Mouse (Mus musculus) left cerebral cortex, postnatal 4 days (tissue): ENCODE results near the gene Teddm3. TPM values are rescaled to one million over a fixed set of nuclear protein-coding genes. Genes with fewer than 3 reads are reported as not detected.
A peak's percentile ranks its signal among the peaks of the same experiment; 100 is the strongest.
"Not testable (repeated sequence)": the region's sequence is repeated elsewhere in the genome, so short reads cannot be mapped to it uniquely, and the experiment has no call there.

ENCODE experiments used
- DNase-seq: peaks from one replicate; pipeline ENCODE4 v3.0.0-alpha.2; 2022
- intact Hi-C: fragments of 180-260 bp; cut with DNase I; formaldehyde crosslinking; loops from one replicate; pipeline ENCODE4 v1.15.1; 2025
- total RNA-seq, 2 experiments: library from RNA; stranded (reverse); gene quantifications; 2 replicates each; pipeline ENCODE4 v1.2.3; 2021

Teddm3 gene
- under 1 TPM in 1 of 2 experiments, not detected in 1; 0.44 TPM for total RNA-seq

GRCm38 (mm10) chr16:21153900-21154299 is at the start of gene Teddm3:
Gene Teddm3 (minus strand): TSS chr16:21154000.
- intact Hi-C loops, DNase-seq: not testable (repeated sequence)

- intact Hi-C loops = loop anchor here (5.0 kb wide), 1 partner anchor 210 kb away; no protein-coding TSS in a partner anchor
- no peak for DNase-seq
Observed at GRCm38 (mm10) chr16:21202731-21203130, 48.9 kb upstream of the Teddm3 start.

- no peak for DNase-seq
- intact Hi-C loops = no loop called here
Observed at GRCm38 (mm10) chr16:21199426-21199825, 45.6 kb upstream of the Teddm3 start.

GRCm38 (mm10) chr16:21198529-21198928 is 44.7 kb upstream of the Teddm3 start:
- peak; percentile 44 for DNase-seq
- intact Hi-C loops = no loop called here

GRCm38 (mm10) chr16:21198006-21198405 is 44.2 kb upstream of the Teddm3 start:
- intact Hi-C loops = no loop called here

GRCm38 (mm10) chr16:21197542-21197941 is 43.7 kb upstream of the Teddm3 start:
- intact Hi-C loops = no loop called here
- no peak for DNase-seq

More at GRCm38 (mm10) chr16:21198006-21198405, 44.2 kb upstream of the Teddm3 start:
- no peak for DNase-seq

- DNase-seq = no peak
- intact Hi-C loops = no loop called here
Observed at GRCm38 (mm10) chr16:21196576-21196975, 42.8 kb upstream of the Teddm3 start.

- intact Hi-C loops = no loop called here
- DNase-seq = no peak
Observed at GRCm38 (mm10) chr16:21195260-21195866, 41.6 kb upstream of the Teddm3 start.

- intact Hi-C loops = loop anchor here (5.0 kb wide), 1 partner anchor 477 kb away; the partner anchor contains the start of genes Clcn2 and Polr2h
Observed at GRCm38 (mm10) chr16:21194182-21194581, 40.4 kb upstream of the Teddm3 start.

GRCm38 (mm10) chr16:21192509-21193354 is 38.9 kb upstream of the Teddm3 start:
- DNase-seq = no peak
- intact Hi-C loops = loop anchor here (5.0 kb wide), 1 partner anchor 475 kb away; the partner anchor contains the start of genes Clcn2 and Polr2h

More at GRCm38 (mm10) chr16:21194182-21194581, 40.4 kb upstream of the Teddm3 start:
- DNase-seq = no peak

- intact Hi-C loops = loop anchor here (5.0 kb wide), 1 partner anchor 474 kb away; the partner anchor contains the start of genes Clcn2 and Polr2h
- DNase-seq = no peak
Observed at GRCm38 (mm10) chr16:21191569-21191968, 37.8 kb upstream of the Teddm3 start.

GRCm38 (mm10) chr16:21188345-21188744 is 34.5 kb upstream of the Teddm3 start:
- intact Hi-C loops = no loop called here
- no peak for DNase-seq

- DNase-seq = no peak
- intact Hi-C loops = no loop called here
Observed at GRCm38 (mm10) chr16:21187568-21187967, 33.8 kb upstream of the Teddm3 start.

- intact Hi-C loops = no loop called here
- no peak for DNase-seq
Observed at GRCm38 (mm10) chr16:21184697-21185096, 30.9 kb upstream of the Teddm3 start.

- DNase-seq = no peak
- intact Hi-C loops = no loop called here
Observed at GRCm38 (mm10) chr16:21182108-21182507, 28.3 kb upstream of the Teddm3 start.

- DNase-seq = no peak
- intact Hi-C loops = no loop called here
Observed at GRCm38 (mm10) chr16:21175236-21175635, 21.4 kb upstream of the Teddm3 start.

GRCm38 (mm10) chr16:21168730-21169129 is 14.9 kb upstream of the Teddm3 start:
- intact Hi-C loops = no loop called here

GRCm38 (mm10) chr16:21165343-21166220 is 11.8 kb upstream of the Teddm3 start:
- DNase-seq, intact Hi-C loops: not testable (repeated sequence)

More at GRCm38 (mm10) chr16:21168730-21169129, 14.9 kb upstream of the Teddm3 start:
- no peak for DNase-seq

GRCm38 (mm10) chr16:21163423-21163822 is 9.6 kb upstream of the Teddm3 start:
- intact Hi-C loops, DNase-seq: not testable (repeated sequence)

GRCm38 (mm10) chr16:21159226-21159625 is 5.4 kb upstream of the Teddm3 start:
- intact Hi-C loops = not testable (repeated sequence)

More at GRCm38 (mm10) chr16:21159226-21159625, 5.4 kb upstream of the Teddm3 start:
- DNase-seq = not testable (repeated sequence)
